Mouse (Mus musculus) thymus, adult 2 months (tissue): Measurements from ENCODE around the gene Adgrl3.

Experiments
- CTCF ChIP-seq: fragments of 200-500 bp; IDR thresholded peaks from 2 replicates; pipeline ENCODE4 v1.5.1; 2012; ENCODE audit warnings: mild to moderate bottlenecking, control low read depth, low read length, moderate library complexity, borderline replicate concordance; ENCODE audit not compliant: control insufficient read depth, poor library complexity, insufficient read depth; ENCODE audit errors: extremely low read depth
- POLR2A ChIP-seq: fragments of 200-500 bp; IDR thresholded peaks from 2 replicates; pipeline ENCODE4 v1.6.1; 2012; ENCODE audit warnings: mild to moderate bottlenecking, low read length, control low read depth, moderate library complexity; ENCODE audit not compliant: control insufficient read depth, poor library complexity, insufficient read depth; ENCODE audit errors: extremely low read depth

- TF ChIP-seq POLR2A = no peak
- no peak for TF ChIP-seq CTCF
Measured at GRCm38 (mm10) chr5:81201885-81202284, 181.9 kb downstream of the Adgrl3 start.
